Mouse (Mus musculus) layer of hippocampus, adult 9-10 months (tissue): ENCODE results near the gene Rad17.

ENCODE experiments used
- DNase-seq: peaks from one replicate; pipeline ENCODE4 v3.0.0; 2022; ENCODE audit warnings: low spot score

Gene Rad17

GRCm38 (mm10) chr13:100650550-100651438 lies at the start of gene Rad17, which contains the start of gene Ak6:
TSS of gene Rad17 (minus strand) at chr13:100651051.
TSS of gene Ak6 (plus strand) at chr13:100650979.
- peak; percentile 71 for DNase-seq

DNA sequence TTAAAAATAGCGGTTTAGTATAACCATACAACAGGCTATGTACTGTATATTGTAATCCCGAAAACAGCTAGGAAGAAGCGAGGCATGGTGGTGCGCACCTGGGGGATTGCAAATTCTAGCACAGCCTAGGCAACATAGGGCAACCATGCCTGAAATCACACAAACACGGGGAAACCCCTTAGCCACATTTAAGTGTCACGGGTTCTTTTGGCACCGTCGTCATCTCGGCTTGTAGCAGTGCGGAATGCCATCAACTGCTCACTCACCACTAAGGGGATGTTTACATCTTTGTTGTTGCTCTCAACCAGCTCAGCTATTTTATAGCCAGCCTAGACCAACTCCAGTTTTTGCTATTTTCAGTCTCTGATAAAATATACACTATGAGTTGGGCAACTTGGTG lies 48.0 kb upstream of the Rad17 start:
- no peak for DNase-seq

- no peak for DNase-seq
Measured at GRCm38 (mm10) chr13:100697541-100697940, 46.7 kb upstream of the Rad17 start.

- DNase-seq = no peak
Measured at GRCm38 (mm10) chr13:100687513-100687912, 36.7 kb upstream of the Rad17 start.

DNA sequence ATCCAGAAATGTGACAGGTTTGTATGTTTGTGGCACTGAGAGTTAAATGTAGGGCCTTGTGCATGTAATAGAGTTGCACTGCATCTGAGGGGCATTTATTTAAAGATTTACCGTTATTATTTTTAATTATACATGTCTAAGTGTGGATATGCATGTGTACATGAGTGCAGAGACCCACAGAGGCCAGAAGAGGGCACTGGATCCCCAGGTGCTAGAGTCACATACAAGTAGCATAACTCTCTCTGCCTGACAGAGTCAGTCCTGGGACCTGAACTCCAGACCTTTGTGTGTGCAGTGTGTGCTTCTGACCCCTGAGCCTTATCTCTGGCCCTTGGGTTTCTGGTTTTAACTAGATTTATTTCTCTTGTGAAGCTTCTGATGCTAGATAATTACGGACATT lies 33.5 kb upstream of the Rad17 start:
- no peak for DNase-seq

DNA sequence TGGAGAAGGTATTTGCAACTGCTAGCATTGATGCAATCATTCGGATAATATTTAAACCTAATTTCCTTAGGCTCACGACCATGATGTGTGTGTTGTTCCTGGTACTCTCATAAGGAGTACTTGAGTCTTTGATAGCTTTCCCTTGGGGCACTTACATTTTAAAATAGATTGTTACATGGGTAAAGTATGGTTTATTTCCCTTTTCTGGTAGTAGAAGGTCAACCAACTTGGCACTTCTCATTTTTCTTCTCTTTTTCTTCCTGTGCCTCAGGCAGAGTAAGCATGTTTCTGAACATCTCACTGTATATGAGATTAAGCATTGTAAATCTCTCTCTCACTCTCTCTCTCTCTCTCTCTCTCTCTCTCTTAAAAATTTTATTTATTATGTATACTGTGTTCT lies 32.0 kb upstream of the Rad17 start:
- DNase-seq = no peak

DNA sequence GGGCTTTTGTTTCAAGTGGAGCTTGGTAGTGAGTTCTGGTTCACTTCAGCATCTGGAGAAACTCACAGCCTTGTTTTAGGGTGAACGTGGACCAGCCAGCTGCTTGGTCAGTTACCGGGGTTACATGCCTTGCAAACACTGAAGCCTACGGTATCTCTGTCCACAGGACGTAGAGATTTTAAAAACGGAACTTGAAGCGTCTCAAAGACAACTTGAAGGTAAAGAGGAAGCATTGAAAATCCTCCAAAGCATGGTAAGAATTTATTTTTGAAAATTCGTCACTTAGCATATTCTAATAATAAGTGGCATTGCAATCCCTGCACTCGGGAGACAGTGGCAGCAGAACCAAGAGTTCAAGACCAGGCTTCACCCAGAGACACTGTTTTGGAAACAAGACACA lies 30.8 kb upstream of the Rad17 start:
- no peak for DNase-seq

DNA sequence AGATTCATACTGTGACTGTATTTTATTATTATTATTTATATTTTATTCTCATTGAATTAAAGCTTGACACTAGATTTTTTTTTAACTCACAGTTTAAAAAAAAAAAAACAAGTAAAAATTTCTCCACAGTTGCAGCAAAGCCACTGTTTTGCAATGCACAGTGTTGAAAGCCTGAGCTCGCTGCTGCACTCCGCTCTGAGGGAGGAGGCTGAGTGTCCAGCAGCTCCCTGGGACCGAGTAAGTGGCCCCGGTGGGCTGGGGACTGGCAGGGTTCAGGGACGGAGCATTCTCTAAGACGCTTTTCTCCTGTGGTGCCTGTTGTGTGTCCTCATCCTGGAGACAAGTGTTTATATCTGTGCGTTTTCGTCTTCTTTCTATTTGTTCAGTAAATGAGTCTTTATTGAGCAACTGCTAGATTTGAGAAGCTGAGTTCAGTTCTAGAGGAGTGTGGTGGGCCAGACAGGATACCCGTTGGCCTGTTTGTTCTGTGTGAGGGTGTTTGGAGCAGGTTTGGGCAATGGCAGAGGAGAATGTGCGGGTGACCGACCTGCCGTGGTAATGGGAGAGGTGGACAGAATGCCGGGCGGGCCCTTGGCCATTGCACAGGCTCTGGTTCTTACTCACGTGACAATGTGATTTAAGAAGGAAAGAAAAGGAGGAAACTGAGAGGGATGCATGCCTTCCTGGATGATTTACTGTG lies 25.2 kb upstream of the Rad17 start:
- DNase-seq = no peak

- DNase-seq = no peak
Measured at GRCm38 (mm10) chr13:100670181-100670741, 19.4 kb upstream of the Rad17 start.

DNA sequence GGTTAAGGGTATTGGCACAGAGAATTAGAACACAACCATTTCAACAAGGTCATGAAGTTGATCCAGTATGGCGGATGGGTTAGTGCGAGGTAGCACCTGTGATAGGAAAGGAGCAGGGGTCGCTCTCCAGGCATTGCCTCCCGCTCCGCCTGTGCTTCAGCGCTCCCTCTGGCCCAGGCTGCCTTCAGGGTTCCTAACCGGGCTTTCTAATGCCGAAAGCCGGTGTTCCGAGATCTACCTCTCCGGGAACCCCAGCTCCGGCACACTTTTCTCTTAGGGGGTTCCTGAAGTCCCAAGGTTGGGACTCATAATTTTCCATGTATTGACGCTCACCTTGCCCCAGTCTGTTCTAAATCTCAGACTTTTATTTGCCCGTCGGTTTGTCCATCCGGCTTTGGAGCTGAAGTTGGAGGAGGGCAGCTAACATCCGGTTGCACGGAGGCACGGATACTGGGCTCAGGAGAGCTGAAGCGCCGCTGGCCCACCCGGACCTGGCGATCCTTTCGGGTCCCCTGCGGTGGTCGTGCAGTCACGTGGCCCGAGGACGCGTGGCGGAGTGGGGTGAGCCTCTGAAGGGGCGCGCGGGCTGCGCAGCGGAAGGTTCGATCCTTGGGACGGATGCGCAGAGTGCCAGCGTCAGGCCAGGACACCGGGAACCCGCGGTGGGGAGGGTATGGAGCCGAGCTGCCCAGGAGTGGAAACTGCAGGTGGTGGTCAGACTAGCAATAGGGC lies 18.6 kb upstream of the Rad17 start, which contains the start of gene Ccdc125:
Ccdc125 (plus strand) TSS at position 427 of the 732 bp plus-strand sequence.
- DNase-seq = no peak

- no peak for DNase-seq
Measured at GRCm38 (mm10) chr13:100659864-100660456, 9.1 kb upstream of the Rad17 start.

- DNase-seq = no peak
Measured at GRCm38 (mm10) chr13:100658091-100658490, 7.2 kb upstream of the Rad17 start.

DNA sequence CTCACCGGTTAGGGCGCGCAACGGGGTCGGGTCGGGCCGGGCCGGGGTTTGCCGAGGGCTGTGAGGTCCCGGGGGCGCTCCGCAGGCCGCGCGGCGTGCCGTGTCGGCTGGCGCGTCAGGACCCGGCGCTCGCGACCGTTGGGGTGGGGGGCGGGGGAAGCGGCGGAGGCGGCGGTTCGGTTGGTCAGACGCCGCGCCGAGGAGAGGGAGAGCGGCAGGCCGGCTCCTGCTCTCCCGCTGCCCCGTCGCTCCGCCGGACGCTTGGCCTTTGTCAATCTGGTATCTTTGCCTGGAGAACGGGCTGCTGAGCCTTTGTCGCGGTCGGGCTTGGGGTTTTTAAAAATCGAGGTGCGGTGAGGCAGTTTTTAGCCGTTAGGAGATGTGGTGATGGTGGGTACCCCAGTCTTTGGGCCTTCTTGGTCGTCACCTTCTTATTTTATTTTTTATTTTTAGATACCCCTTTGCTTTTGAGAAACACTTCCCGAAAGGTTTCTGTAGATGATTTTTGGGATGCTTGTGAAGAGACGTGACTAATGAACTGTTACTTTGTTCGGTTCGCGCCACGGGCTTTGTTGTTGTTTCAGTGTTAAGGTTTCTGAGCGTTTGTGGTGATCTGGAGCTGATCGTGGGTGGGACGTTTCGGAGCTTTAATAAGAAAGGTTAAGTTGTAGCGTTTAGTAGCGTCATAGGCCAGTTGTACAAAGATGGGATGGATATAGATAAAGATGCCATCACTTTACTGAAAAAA lies 762 bp upstream of the Rad17 start, which contains the start of gene Taf9:
Taf9 (plus strand) TSS at position 141 of the 748 bp plus-strand sequence.
- no peak for DNase-seq

DNA sequence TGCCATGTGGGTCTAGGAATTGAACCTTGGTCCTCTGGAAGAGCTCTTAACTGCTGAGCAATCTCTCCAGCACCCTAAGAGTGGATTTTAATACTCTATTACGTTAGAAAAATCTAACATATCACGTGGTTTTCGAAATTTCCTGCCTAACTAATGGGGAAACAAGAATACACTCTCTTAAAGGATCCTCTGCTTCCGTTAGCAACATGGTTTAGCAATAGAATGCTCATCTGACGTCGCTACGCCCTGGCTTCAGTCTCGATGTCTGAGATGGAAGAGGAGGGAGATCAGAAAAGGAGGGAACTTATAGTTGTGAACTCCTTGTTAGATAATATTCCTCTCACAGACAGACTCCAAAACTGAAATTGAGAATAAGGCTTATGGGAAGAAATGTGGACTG lies 2.6 kb downstream of the Rad17 start:
- no peak for DNase-seq

GRCm38 (mm10) chr13:100642471-100643209 lies 8.2 kb downstream of the Rad17 start:
- no peak for DNase-seq

GRCm38 (mm10) chr13:100634106-100634691 lies 16.7 kb downstream of the Rad17 start:
- no peak for DNase-seq

GRCm38 (mm10) chr13:100622241-100622640 lies 28.6 kb downstream of the Rad17 start:
- no peak for DNase-seq

GRCm38 (mm10) chr13:100617583-100617982 lies 33.3 kb downstream of the Rad17 start:
- DNase-seq = no peak

DNA sequence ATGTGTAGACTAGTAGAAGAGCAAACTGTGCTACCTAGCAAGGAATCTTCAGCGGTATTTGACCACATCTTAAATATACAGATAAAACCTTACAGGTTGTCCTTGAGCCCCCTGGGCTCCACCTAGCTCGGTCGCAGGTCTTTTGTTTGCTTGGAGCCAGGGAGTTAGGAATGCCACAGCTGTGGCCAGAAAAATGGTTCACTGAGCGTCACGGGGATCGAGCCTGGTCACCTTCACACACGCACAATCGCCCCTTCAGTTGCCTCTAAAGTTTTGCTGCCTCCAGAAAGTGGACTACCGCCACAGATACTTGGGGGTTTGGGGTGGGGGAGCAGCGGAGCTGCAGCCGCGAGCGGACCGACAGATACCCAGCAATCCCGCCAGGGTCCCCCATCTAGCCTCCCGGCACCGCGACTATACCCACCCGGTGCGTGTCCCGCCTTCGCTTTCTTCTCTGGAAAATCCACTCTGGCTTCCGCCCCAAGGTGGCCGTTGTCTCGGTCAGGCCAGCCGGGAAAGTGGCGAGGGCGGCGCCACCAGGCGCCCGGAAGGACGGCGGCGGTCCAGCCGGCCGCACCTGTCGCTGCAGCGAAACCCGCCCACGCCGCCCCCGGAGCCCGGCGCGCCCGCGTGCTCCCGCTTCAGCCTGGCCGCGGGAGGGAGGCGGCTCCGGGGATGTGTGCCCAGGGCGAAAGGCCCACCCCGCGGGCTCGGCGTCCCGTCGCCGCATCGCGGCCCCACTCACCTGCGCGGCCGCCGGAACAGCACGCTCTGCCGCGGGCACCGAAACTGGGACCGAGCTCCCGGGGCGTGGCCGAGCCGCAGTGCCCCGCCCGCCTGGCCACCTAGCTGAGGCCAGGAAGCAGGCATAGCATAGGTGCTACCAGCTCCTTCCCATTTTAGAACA lies 34.4 kb downstream of the Rad17 start, which contains the start of gene Marveld2:
Marveld2 (minus strand) TSS at position 791 of the 907 bp plus-strand sequence.
- DNase-seq = no peak
